Mouse (Mus musculus): ENCODE results near the gene Antxr2.

Antxr2 gene

GRCm38 (mm10) chr5:97837333-97837732, 193.5 kb downstream of the Antxr2 start:
- DNase-seq (ENCODE audit: low read depth) = no peak

DNA sequence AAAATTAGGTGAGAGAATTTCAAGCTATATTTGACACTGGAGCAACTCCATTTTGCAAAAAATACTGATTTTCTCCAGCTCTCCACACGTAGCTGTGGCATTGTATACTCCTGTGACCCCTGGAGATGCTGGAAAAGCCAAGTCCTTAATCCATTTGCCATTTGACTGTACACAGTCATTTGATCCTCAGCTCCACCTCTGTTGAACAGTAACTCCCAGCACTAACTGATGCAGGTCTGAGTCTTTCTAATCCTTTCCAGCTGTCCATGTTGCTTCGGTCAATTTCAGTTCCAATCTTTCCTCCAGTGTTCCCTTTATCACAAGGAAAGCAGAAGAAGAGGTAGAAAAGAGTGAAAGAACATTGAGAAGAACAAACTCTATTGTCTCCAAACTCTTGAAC, 195.4 kb downstream of the Antxr2 start:
- DNase-seq (ENCODE audit: low read depth) = no peak

GRCm38 (mm10) chr5:97834770-97835169, 196.1 kb downstream of the Antxr2 start:
- peak; percentile 81 for DNase-seq (ENCODE audit: low read depth)

Data from NIH3T3 (cell line).